Mouse (Mus musculus) midbrain, embryonic 13.5 days (tissue): Measurements from ENCODE around the gene Atp13a4. TPM values are rescaled to one million over a fixed set of nuclear protein-coding genes. Genes with fewer than 3 reads are reported as not detected.

Source experiments
- ATAC-seq: fragments of 200-750 bp; cut with Nextera tagmentation; 2 replicates; pipeline ENCODE4 v1.8.0; 2017; ENCODE audit warnings: mild to moderate bottlenecking, moderate TSS enrichment, moderate library complexity
- H3K27ac ChIP-seq: fragments of 300-500 bp; sonication (generic); 2 replicates; pipeline ENCODE4 v1.5.1; 2015; ENCODE audit warnings: inconsistent platforms, mild to moderate bottlenecking, moderate library complexity
- H3K27me3 ChIP-seq: fragments of 300-500 bp; sonication (generic); 2 replicates; pipeline ENCODE4 v1.6.1; 2015; ENCODE audit warnings: mild to moderate bottlenecking, inconsistent platforms
- H3K36me3 ChIP-seq: fragments of 300-500 bp; sonication (generic); 2 replicates; pipeline ENCODE4 v1.6.1; 2015; ENCODE audit warnings: mild to moderate bottlenecking, inconsistent platforms
- H3K4me1 ChIP-seq: fragments of 300-500 bp; sonication (generic); replicated peaks from 2 replicates; pipeline ENCODE4 v1.6.1; 2015; ENCODE audit warnings: inconsistent platforms
- H3K4me2 ChIP-seq: fragments of 300-500 bp; sonication (generic); replicated peaks from 2 replicates; pipeline ENCODE4 v1.6.1; 2015; ENCODE audit warnings: moderate library complexity, mild to moderate bottlenecking, inconsistent platforms
- H3K4me3 ChIP-seq: fragments of 300-500 bp; sonication (generic); replicated peaks from 2 replicates; pipeline ENCODE4 v1.5.1; 2015; ENCODE audit warnings: mild to moderate bottlenecking, inconsistent platforms
- H3K9ac ChIP-seq: fragments of 300-500 bp; sonication (generic); replicated peaks from 2 replicates; pipeline ENCODE4 v1.6.1; 2015; ENCODE audit warnings: mild to moderate bottlenecking, inconsistent platforms
- H3K9me3 ChIP-seq: fragments of 300-500 bp; sonication (generic); 2 replicates; pipeline ENCODE4 v1.6.1; 2016; ENCODE audit warnings: mild to moderate bottlenecking, inconsistent platforms
- WGBS: fragments of 180-500 bp; shearing (Covaris S2); methylation state at CpG from one replicate; pipeline ENCODE4 v1.1.7; 2015; 5-methylcytosine and 5-hydroxymethylcytosine counted together
- polyA plus RNA-seq: library from polyadenylated mRNA; unstranded; fragments of >200 nt; fragmentation: Nextera tagmentation; extraction: Ambion mirVana; gene quantifications from 2 replicates; pipeline ENCODE4 v1.2.1, GENCODE M21; 2015

Atp13a4 gene
- polyA plus RNA-seq, 1 experiment from 2014 or later: 0.42 TPM

DNA sequence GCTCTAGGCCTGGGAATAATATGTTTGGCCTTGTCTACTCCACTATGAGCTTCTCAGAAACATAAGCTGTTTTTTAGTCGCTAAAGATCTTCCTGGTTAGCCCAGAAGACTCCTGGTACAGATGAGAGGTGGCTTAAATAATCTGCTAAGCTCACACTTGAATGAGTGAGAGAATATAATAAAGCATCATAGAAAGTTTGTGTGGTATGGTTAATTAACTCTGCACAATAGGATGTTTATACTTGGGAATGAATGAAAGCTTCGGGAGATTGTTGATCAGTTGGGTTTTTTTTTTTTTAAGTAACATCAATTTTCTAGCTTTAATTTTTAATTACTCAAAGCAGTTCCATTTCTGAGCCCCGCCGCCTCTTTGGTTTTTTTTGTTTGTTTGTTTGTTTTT, 8.8 kb downstream of the Atp13a4 start:
- 86% methylated on average over 4 of the region's 4 CpGs for WGBS
- H3K9ac ChIP-seq: no peak overlapping the region
- H3K27me3 ChIP-seq: no peaks in the 10 kb centered on the region
- ATAC-seq: no peak
- 0 out of 2 replicates have a peak, but pooled peaks cover 5% of the 10 kb centered on the region for H3K4me1 ChIP-seq
- H3K27ac ChIP-seq: no peak overlapping the region
- H3K4me3 ChIP-seq: no peak overlapping the region
- H3K36me3 ChIP-seq: no peaks in the 10 kb centered on the region
- no peak overlapping the region for H3K4me2 ChIP-seq
- no peaks in the 10 kb centered on the region for H3K9me3 ChIP-seq

GRCm38 (mm10) chr16:29533641-29534040, 11.0 kb downstream of the Atp13a4 start:
- Histone ChIP-seq H3K27me3 (no peaks in the 10 kb centered on the region), H3K4me2 (no peak overlapping the region), H3K36me3 (no peaks in the 10 kb centered on the region), H3K9ac (no peak overlapping the region), H3K4me1 (0 out of 2 replicates have a peak, but pooled peaks cover 5% of the 10 kb centered on the region), H3K9me3 (no peaks in the 10 kb centered on the region), H3K27ac (no peak overlapping the region), H3K4me3 (no peak overlapping the region)
- WGBS: 87% methylated on average over 6 of the region's 6 CpGs
- ATAC-seq: no peak

GRCm38 (mm10) chr16:29527085-29527484, 17.6 kb downstream of the Atp13a4 start:
- Histone ChIP-seq H3K9me3 (no peaks in the 10 kb centered on the region), H3K4me2 (no peak overlapping the region), H3K9ac (no peak overlapping the region), H3K4me3 (no peak overlapping the region), H3K4me1 (no peaks in the 10 kb centered on the region), H3K36me3 (no peaks in the 10 kb centered on the region), H3K27ac (no peak overlapping the region), H3K27me3 (no peaks in the 10 kb centered on the region)
- ATAC-seq: no peak
- WGBS: 92% methylated on average over 6 of the region's 6 CpGs

GRCm38 (mm10) chr16:29526585-29526984, 18.1 kb downstream of the Atp13a4 start:
- Histone ChIP-seq H3K9ac (no peak overlapping the region), H3K4me2 (no peak overlapping the region), H3K4me1 (no peaks in the 10 kb centered on the region), H3K9me3 (no peaks in the 10 kb centered on the region), H3K36me3 (no peaks in the 10 kb centered on the region), H3K27ac (no peak overlapping the region), H3K4me3 (no peak overlapping the region), H3K27me3 (no peaks in the 10 kb centered on the region)
- no peak for ATAC-seq
- WGBS: 92% methylated on average over 8 of the region's 8 CpGs

DNA sequence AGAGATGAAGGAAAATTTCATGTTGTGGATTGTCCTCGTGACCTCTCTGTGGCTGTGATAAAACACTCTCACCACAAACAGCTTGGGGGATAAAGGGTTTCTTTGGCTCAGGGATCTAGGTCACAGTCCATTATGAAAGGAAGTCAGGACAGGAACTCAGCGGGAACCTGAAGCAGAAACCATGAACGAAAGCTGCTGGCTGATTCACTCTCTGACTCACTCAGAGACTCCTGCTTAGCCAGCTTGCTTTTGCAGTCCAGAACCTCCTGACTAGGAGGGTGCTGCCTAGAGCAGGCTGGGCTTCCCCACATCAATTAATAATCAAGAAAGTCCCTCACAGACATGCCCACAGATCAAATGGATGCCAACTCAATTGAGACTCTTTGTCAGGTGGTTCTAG, 32.2 kb downstream of the Atp13a4 start:
- ATAC-seq: no peak
- no peaks in the 10 kb centered on the region for H3K4me1 ChIP-seq
- no peak overlapping the region for H3K4me3 ChIP-seq
- no peak overlapping the region for H3K9ac ChIP-seq
- no peak overlapping the region for H3K4me2 ChIP-seq
- no peaks in the 10 kb centered on the region for H3K9me3 ChIP-seq
- H3K27ac ChIP-seq: no peak overlapping the region
- no peaks in the 10 kb centered on the region for H3K27me3 ChIP-seq
- no peaks in the 10 kb centered on the region for H3K36me3 ChIP-seq
- 80% methylated on average over 3 of the region's 3 CpGs for WGBS

GRCm38 (mm10) chr16:29510743-29511142, 33.9 kb downstream of the Atp13a4 start:
- Histone ChIP-seq H3K4me1 (no peaks in the 10 kb centered on the region), H3K4me3 (no peak overlapping the region), H3K9ac (no peak overlapping the region), H3K36me3 (no peaks in the 10 kb centered on the region), H3K27ac (no peak overlapping the region), H3K27me3 (no peaks in the 10 kb centered on the region), H3K9me3 (no peaks in the 10 kb centered on the region), H3K4me2 (no peak overlapping the region)
- 90% methylated on average over 7 of the region's 7 CpGs for WGBS
- no peak for ATAC-seq

- no peaks in the 10 kb centered on the region for H3K9me3 ChIP-seq
- no peak overlapping the region for H3K27ac ChIP-seq
- no peak overlapping the region for H3K9ac ChIP-seq
- no peak overlapping the region for H3K4me3 ChIP-seq
- no peaks in the 10 kb centered on the region for H3K4me1 ChIP-seq
- H3K27me3 ChIP-seq: no peaks in the 10 kb centered on the region
- 93% methylated on average over 3 of the region's 3 CpGs for WGBS
- H3K4me2 ChIP-seq: no peak overlapping the region
- no peak for ATAC-seq
- no peaks in the 10 kb centered on the region for H3K36me3 ChIP-seq
These were observed 34.8 kb downstream of the Atp13a4 start for GRCm38 (mm10) chr16:29509881-29510280.

- Histone ChIP-seq H3K27me3 (no peaks in the 10 kb centered on the region), H3K4me2 (no peak overlapping the region), H3K9ac (no peak overlapping the region), H3K36me3 (no peaks in the 10 kb centered on the region), H3K4me1 (no peaks in the 10 kb centered on the region), H3K9me3 (no peaks in the 10 kb centered on the region), H3K27ac (no peak overlapping the region), H3K4me3 (no peak overlapping the region)
- 79% methylated on average over 4 of the region's 4 CpGs for WGBS
- ATAC-seq: no peak
These were observed 40.0 kb downstream of the Atp13a4 start for GRCm38 (mm10) chr16:29504671-29505070.

DNA sequence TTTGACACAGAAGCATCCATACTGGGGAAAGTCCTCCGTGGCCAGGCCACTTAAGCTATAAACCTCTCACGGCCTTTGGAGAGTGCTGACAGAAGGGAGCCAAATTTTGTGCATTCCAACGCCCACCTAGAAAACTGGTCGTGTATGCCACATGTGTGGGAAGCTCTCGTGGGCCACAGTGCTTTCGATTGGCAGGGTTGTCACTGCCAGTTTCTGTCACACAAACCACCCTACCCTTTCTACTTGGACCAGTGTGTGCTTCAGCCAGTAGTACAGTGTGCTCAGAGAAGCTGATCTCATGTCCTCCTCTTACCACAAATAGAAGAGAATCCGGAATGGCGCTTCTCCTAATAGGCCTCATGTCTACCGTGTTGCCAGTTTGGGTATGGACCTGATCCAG, 40.5 kb downstream of the Atp13a4 start:
- no peaks in the 10 kb centered on the region for H3K9me3 ChIP-seq
- no peak for ATAC-seq
- H3K4me2 ChIP-seq: no peak overlapping the region
- H3K27me3 ChIP-seq: no peaks in the 10 kb centered on the region
- no peaks in the 10 kb centered on the region for H3K4me1 ChIP-seq
- no peak overlapping the region for H3K27ac ChIP-seq
- H3K36me3 ChIP-seq: no peaks in the 10 kb centered on the region
- no peak overlapping the region for H3K4me3 ChIP-seq
- H3K9ac ChIP-seq: no peak overlapping the region
- WGBS: 86% methylated on average over 9 of the region's 9 CpGs

- Histone ChIP-seq H3K36me3 (no peaks in the 10 kb centered on the region), H3K4me1 (no peaks in the 10 kb centered on the region), H3K4me2 (no peak overlapping the region), H3K9ac (no peak overlapping the region), H3K9me3 (no peaks in the 10 kb centered on the region), H3K27ac (no peak overlapping the region), H3K4me3 (no peak overlapping the region), H3K27me3 (no peaks in the 10 kb centered on the region)
- no peak for ATAC-seq
- WGBS: 82% methylated on average over 3 of the region's 3 CpGs
These were observed 53.6 kb downstream of the Atp13a4 start for GRCm38 (mm10) chr16:29491031-29491430.

DNA sequence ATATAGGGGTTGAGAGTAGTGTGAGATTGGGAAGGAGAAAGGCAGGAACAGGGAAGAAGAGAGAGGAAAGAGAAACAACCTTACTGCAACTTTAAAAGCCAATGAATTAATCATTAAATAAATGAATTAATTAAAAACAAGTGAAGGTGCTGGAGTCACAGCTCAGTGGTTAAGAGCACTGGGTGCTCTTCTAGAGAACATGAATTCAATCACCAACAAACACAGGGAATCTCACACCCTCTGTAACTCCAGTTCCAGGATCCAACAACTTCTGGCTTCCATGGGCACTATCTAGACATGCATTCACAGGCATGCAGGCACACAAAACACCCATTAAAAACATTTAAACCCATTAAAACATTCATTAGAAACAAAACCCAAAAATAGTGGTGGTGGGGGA, 63.2 kb downstream of the Atp13a4 start:
- Histone ChIP-seq H3K27me3 (no peaks in the 10 kb centered on the region), H3K4me3 (no peak overlapping the region), H3K36me3 (no peaks in the 10 kb centered on the region), H3K9ac (no peak overlapping the region), H3K27ac (no peak overlapping the region), H3K4me1 (no peaks in the 10 kb centered on the region), H3K4me2 (no peak overlapping the region), H3K9me3 (no peaks in the 10 kb centered on the region)
- no peak for ATAC-seq

GRCm38 (mm10) chr16:29480396-29480795, 64.3 kb downstream of the Atp13a4 start:
- Histone ChIP-seq H3K9me3 (no peaks in the 10 kb centered on the region), H3K27me3 (no peaks in the 10 kb centered on the region), H3K4me3 (no peak overlapping the region), H3K36me3 (no peaks in the 10 kb centered on the region), H3K4me2 (no peak overlapping the region), H3K9ac (no peak overlapping the region), H3K4me1 (no peaks in the 10 kb centered on the region), H3K27ac (no peak overlapping the region)
- WGBS: 93% methylated on average over 6 of the region's 6 CpGs
- ATAC-seq: no peak

GRCm38 (mm10) chr16:29463798-29464197, 80.9 kb downstream of the Atp13a4 start:
- no peaks in the 10 kb centered on the region for H3K27me3 ChIP-seq
- H3K4me1 ChIP-seq: no peaks in the 10 kb centered on the region
- H3K4me2 ChIP-seq: no peak overlapping the region
- ATAC-seq: no peak
- 89% methylated on average over 3 of the region's 3 CpGs for WGBS
- H3K27ac ChIP-seq: no peak overlapping the region
- no peak overlapping the region for H3K4me3 ChIP-seq
- H3K9me3 ChIP-seq: no peaks in the 10 kb centered on the region
- H3K36me3 ChIP-seq: no peaks in the 10 kb centered on the region
- no peak overlapping the region for H3K9ac ChIP-seq
